Mouse (Mus musculus) cerebellum, adult 9-10 months (tissue): ENCODE data around the gene Gypa.

ENCODE experiments used
- DNase-seq: peaks from one replicate; pipeline ENCODE4 v3.0.0; 2022

Gypa gene

GRCm38 (mm10) chr8:80493523-80494345, at the start of gene Gypa:
Gene Gypa (plus strand): TSS chr8:80493781.
- DNase-seq, result no peak

- DNase-seq, result no peak
Observed at GRCm38 (mm10) chr8:80444534-80445072, 49.0 kb upstream of the Gypa start.

GRCm38 (mm10) chr8:80447217-80447616, 46.4 kb upstream of the Gypa start:
- no peak for DNase-seq

- no peak for DNase-seq
Observed at GRCm38 (mm10) chr8:80451938-80452690, 41.5 kb upstream of the Gypa start.

GRCm38 (mm10) chr8:80463450-80463917, 30.1 kb upstream of the Gypa start:
- no peak for DNase-seq

- DNase-seq, result no peak
Observed at GRCm38 (mm10) chr8:80474971-80475370, 18.6 kb upstream of the Gypa start.

- no peak for DNase-seq
Observed at GRCm38 (mm10) chr8:80478156-80478555, 15.4 kb upstream of the Gypa start.

GRCm38 (mm10) chr8:80479129-80479528, 14.5 kb upstream of the Gypa start:
- no peak for DNase-seq

- DNase-seq, result no peak
Observed at GRCm38 (mm10) chr8:80482173-80482572, 11.4 kb upstream of the Gypa start.

GRCm38 (mm10) chr8:80482822-80483774, 10.5 kb upstream of the Gypa start:
- peak; percentile 20 for DNase-seq

- DNase-seq, result no peak
Observed at GRCm38 (mm10) chr8:80491562-80491961, 2.0 kb upstream of the Gypa start.

- peak; percentile 29 for DNase-seq
Observed at GRCm38 (mm10) chr8:80492987-80493441, 567 bp upstream of the Gypa start.

GRCm38 (mm10) chr8:80494346-80494660, 722 bp downstream of the Gypa start:
- no peak for DNase-seq

GRCm38 (mm10) chr8:80494819-80495218, 1.2 kb downstream of the Gypa start:
- DNase-seq, result no peak

GRCm38 (mm10) chr8:80495527-80495926, 1.9 kb downstream of the Gypa start:
- no peak for DNase-seq

- DNase-seq, result no peak
Observed at GRCm38 (mm10) chr8:80497323-80497722, 3.7 kb downstream of the Gypa start.

GRCm38 (mm10) chr8:80500244-80500643, 6.7 kb downstream of the Gypa start:
- DNase-seq, result no peak

GRCm38 (mm10) chr8:80500773-80501172, 7.2 kb downstream of the Gypa start:
- no peak for DNase-seq

- no peak for DNase-seq
Observed at GRCm38 (mm10) chr8:80501283-80501682, 7.7 kb downstream of the Gypa start.

GRCm38 (mm10) chr8:80526382-80527355, 33.1 kb downstream of the Gypa start:
- DNase-seq, result no peak

GRCm38 (mm10) chr8:80541836-80542235, 48.3 kb downstream of the Gypa start:
- no peak for DNase-seq
